Mouse (Mus musculus) ES-E14 (cell line): ENCODE results near the gene Golga4.

Source experiments
- HCFC1 ChIP-seq: IDR thresholded peaks from 2 replicates; pipeline ENCODE4 v1.6.1; 2012; ENCODE audit warnings: low read length, inconsistent platforms, borderline replicate concordance; ENCODE audit not compliant: insufficient read depth
- ZNF384 ChIP-seq: IDR thresholded peaks from 2 replicates; pipeline ENCODE4 v1.6.1; 2012; ENCODE audit warnings: low read depth, low read length, inconsistent platforms

DNA sequence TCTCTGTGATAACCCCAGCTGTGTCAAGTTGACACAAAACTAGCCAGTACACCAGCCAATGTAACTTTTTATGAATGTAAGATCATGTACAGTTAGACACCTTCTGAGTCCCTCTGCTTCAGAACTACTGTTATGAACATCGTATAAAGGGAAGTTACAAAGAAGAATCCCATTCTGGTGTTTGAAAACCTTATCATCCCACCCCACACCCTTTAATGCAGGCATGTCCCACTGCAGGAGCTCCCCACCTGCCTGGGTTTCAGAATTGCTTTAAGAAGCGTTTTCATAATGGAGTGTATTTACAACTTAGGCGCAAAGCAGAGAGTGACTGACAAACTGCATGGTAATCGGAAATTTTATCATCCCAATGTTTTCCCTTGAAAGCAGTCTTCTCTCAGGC lies 14.9 kb upstream of the Golga4 start:
- TF ChIP-seq ZNF384 = no peak
- TF ChIP-seq HCFC1 = no peak
